Mouse (Mus musculus) hindbrain, postnatal 0 days (tissue): Measurements from ENCODE around the gene Zcchc14. TPM values are rescaled to one million over a fixed set of nuclear protein-coding genes. Genes with fewer than 3 reads are reported as not detected.

Source experiments
- ATAC-seq: fragments of 200-750 bp; cut with Nextera tagmentation; 2 replicates; pipeline ENCODE4 v1.8.0; 2017; ENCODE audit warnings: mild to moderate bottlenecking, moderate TSS enrichment, moderate library complexity
- DNase-seq: peaks from one replicate; pipeline ENCODE4 v3.0.0-alpha.2; 2015; ENCODE audit warnings: low spot score
- H3K27ac ChIP-seq: fragments of 300-500 bp; sonication (generic); 2 replicates; pipeline ENCODE4 v1.5.1; 2014; ENCODE audit warnings: mild to moderate bottlenecking
- H3K27me3 ChIP-seq: fragments of 300-500 bp; sonication (generic); 2 replicates; pipeline ENCODE4 v1.6.1; 2014; ENCODE audit warnings: low read length, mixed read lengths; ENCODE audit not compliant: insufficient read depth
- H3K36me3 ChIP-seq: fragments of 300-500 bp; sonication (generic); 2 replicates; pipeline ENCODE4 v1.6.1; 2014; ENCODE audit warnings: low read length, mixed read lengths; ENCODE audit not compliant: insufficient read depth
- H3K4me1 ChIP-seq: fragments of 300-500 bp; sonication (generic); 2 replicates; pipeline ENCODE4 v1.6.1; 2014; ENCODE audit warnings: antibody characterized with exemption, low read length, mixed read lengths; ENCODE audit not compliant: insufficient read depth
- H3K4me2 ChIP-seq: fragments of 300-500 bp; sonication (generic); 2 replicates; pipeline ENCODE4 v1.6.1; 2014; ENCODE audit warnings: low read depth, mild to moderate bottlenecking, low read length, moderate library complexity, mixed read lengths
- H3K4me3 ChIP-seq: fragments of 300-500 bp; sonication (generic); 2 replicates; pipeline ENCODE4 v1.5.1; 2014; ENCODE audit warnings: low read length
- H3K9ac ChIP-seq: fragments of 300-500 bp; sonication (generic); replicated peaks from 2 replicates; pipeline ENCODE4 v1.6.1; 2014; ENCODE audit warnings: mild to moderate bottlenecking, low read length, moderate library complexity, mixed read lengths
- H3K9me3 ChIP-seq: fragments of 300-500 bp; sonication (generic); 2 replicates; pipeline ENCODE4 v1.6.1; 2016; ENCODE audit warnings: low read length, mixed read lengths
- CTCF ChIP-seq: IDR thresholded peaks from 2 replicates; pipeline ENCODE4 v1.5.1; 2016; ENCODE audit warnings: antibody characterized with exemption, control low read depth, low read depth
- WGBS: fragments of 180-500 bp; shearing (Covaris S2); extraction: QIAGEN DNeasy Blood & Tissue Kit; methylation state at CpG from one replicate; pipeline ENCODE4 v1.1.7; 2014; 5-methylcytosine and 5-hydroxymethylcytosine counted together
- polyA plus RNA-seq: library from polyadenylated mRNA; unstranded; fragments of >200 nt; fragmentation: Nextera tagmentation; extraction: Ambion mirVana; gene quantifications from 2 replicates; pipeline ENCODE4 v1.2.1, GENCODE M21; 2015
- total RNA-seq: library from RNA; depleted of rRNA; stranded (reverse); fragments of >200 nt; gene quantifications from 2 replicates; pipeline ENCODE4 v1.2.3, GENCODE M21; 2014

Gene Zcchc14
- total and polyA plus RNA-seq, 2 experiments from 2014 or later: 14.3 to 66.4 TPM

DNA sequence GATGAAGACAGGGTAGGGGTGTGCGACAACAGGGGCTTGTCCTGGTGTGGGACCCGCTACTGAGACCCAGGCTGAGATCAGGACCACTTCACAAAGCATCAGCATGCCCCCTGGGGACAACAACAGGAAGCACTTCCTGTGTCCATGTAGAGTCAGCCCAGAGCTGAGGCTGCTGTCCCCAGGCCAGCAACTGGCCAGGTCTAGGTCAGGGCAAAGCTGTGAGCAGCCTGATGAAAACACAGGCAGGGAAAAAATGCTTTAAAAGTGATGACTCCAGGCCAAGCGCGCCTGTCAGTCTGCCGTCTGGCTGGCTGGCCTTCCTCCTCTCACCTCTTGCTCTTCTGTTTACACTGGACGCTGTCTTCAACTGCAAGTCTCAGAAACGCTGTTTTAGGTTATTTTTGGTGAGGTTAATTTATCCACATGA lies 21.0 kb downstream of the Zcchc14 start:
- H3K27ac ChIP-seq: no peak overlapping the region; the same call in 1 of the 2 replicates
- no peaks in the 10 kb centered on the region for H3K9me3 ChIP-seq
- H3K9ac ChIP-seq: no peak overlapping the region
- no peaks in the 10 kb centered on the region for H3K27me3 ChIP-seq
- DNase-seq: no peak
- no peak for TF ChIP-seq CTCF
- 62% methylated on average over 7 of the region's 7 CpGs for WGBS
- ATAC-seq: 0 out of 2 replicates have a peak, but pooled peaks have one; percentile 38
- H3K4me1 ChIP-seq: peaks cover 7% of the 10 kb centered on the region; the same call in 1 of the 2 replicates
- H3K4me2 ChIP-seq: no peak overlapping the region
- H3K4me3 ChIP-seq: no peak overlapping the region
- H3K36me3 ChIP-seq: no peaks in the 10 kb centered on the region

DNA sequence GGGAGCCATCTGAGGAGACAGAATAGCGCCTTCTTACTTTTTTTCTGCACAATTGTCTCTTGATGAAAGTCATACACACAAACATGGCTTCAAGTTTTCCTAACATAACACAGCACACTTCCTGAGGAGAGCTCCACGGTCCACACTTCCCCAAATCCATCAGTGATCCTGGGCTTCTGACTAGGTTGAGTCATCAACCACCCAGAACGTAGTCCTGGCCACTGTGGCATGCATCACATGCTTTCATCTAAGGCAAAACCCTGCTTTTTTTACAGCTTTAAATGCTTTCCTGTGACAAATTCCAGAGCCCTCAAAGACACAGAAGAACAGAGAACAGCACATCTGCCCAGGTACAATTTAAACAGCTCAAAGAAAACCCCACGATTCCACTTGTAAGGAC lies 24.0 kb downstream of the Zcchc14 start:
- H3K4me2 ChIP-seq: no peak overlapping the region
- no peak overlapping the region for H3K4me3 ChIP-seq
- peaks cover 13% of the 10 kb centered on the region; the same call in 1 of the 2 replicates for H3K4me1 ChIP-seq
- no peak for DNase-seq
- no peak for TF ChIP-seq CTCF
- no peaks in the 10 kb centered on the region for H3K9me3 ChIP-seq
- H3K27me3 ChIP-seq: no peaks in the 10 kb centered on the region
- H3K9ac ChIP-seq: no peak overlapping the region
- no peaks in the 10 kb centered on the region for H3K36me3 ChIP-seq
- 96% methylated on average over 4 of the region's 4 CpGs for WGBS
- no peak overlapping the region for H3K27ac ChIP-seq
- no peak for ATAC-seq

DNA sequence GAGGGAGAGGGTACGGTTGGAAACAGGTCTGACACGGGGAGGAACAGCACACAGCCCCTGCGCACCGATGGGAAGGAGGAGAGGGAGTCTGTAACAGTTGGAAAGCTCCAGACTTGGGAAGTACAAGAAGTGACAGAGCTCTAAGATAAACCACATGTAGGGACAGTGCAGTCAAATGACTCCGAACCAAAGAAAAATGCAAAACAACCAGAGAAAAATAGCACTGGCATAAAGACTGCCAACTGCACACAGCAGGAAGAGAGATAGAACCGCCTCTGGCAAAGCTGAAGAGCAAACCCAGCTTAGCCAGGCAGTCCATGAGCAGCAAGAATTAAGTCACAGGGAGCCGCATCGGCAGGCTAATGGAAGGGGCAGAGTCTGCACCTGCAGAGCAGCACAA lies 29.7 kb downstream of the Zcchc14 start:
- Histone ChIP-seq H3K27ac (no peak overlapping the region), H3K4me1 (peaks cover 27% of the 10 kb centered on the region)

DNA sequence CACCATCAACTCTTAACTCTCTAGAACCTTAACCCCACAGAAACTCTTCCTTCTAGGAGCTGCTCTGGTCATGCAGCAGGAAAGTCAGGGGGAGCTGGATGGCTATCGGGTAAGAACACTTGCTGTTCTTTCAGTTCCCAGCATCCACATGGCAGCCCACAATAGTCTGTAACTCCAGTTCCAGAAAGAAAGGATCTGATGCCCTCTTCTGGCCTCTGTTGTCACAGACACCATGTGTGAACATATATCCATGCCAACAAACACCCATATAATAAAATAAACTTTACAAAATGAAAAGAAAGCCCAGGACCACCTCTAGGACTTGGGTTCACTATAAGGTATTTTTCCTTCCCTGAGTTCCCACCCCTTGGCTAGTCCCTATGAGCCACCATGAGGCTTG lies 30.8 kb downstream of the Zcchc14 start:
- ATAC-seq (no peak), DNase-seq (peak; percentile 25)
- Histone ChIP-seq H3K4me2 (no peak overlapping the region), H3K4me3 (no peak overlapping the region), H3K9ac (no peak overlapping the region), H3K9me3 (no peaks in the 10 kb centered on the region), H3K27me3 (no peaks in the 10 kb centered on the region), H3K27ac (no peak overlapping the region), H3K4me1 (peaks cover 27% of the 10 kb centered on the region), H3K36me3 (no peaks in the 10 kb centered on the region; the same call in 1 of the 2 replicates)
- 43% methylated on average over 1 of the region's 1 CpGs for WGBS
- peak; percentile 37 for TF ChIP-seq CTCF

More for the DNA sequence above, 29.7 kb downstream of the Zcchc14 start:
- Histone ChIP-seq H3K9me3 (no peaks in the 10 kb centered on the region), H3K27me3 (no peaks in the 10 kb centered on the region), H3K36me3 (no peaks in the 10 kb centered on the region), H3K9ac (no peak overlapping the region), H3K4me3 (no peak overlapping the region), H3K4me2 (no peak overlapping the region)
- WGBS: 50% methylated on average over 8 of the region's 8 CpGs
- DNase-seq: no peak
- TF ChIP-seq CTCF: no peak
- no peak for ATAC-seq

DNA sequence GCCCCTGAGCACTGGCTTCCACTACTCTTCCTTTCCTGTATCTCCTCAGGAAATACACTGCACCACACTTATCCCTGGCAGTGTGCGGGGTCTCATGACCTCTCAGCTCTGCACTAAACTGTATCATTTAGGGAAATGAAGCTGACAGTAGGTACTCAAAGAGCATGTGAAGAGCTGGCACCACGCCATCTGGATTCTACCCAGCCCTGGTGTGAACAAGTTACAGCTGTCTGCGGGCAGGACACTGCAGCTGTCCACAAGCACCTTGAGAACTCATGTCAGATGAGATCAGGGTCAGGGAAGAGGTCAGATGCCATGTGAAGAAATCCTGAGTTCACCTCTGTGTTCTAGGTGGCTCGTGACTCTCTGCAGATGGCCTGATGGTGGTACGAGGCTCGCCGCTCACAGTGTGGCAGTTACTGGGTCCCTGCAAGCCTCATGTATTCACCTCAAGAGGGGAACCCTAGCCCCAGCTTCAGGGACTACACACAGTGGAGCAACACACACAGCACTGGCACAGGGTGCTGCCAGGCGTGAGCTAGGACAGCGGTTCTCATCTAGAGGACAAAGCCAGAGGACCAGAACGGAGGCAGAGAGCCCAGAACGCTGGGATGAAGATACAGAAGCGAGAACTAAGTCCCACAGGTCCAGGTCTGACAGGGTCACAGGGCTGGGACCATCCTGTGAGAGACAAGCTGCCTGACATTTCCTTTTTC lies 31.7 kb downstream of the Zcchc14 start:
- 77% methylated on average over 12 of the region's 12 CpGs for WGBS
- Histone ChIP-seq H3K9ac (no peak overlapping the region), H3K36me3 (no peaks in the 10 kb centered on the region; the same call in 1 of the 2 replicates), H3K27me3 (no peaks in the 10 kb centered on the region), H3K4me2 (no peak overlapping the region), H3K27ac (no peak overlapping the region), H3K4me3 (no peak overlapping the region), H3K4me1 (peaks cover 24% of the 10 kb centered on the region), H3K9me3 (no peaks in the 10 kb centered on the region)
- DNase-seq (peak; percentile 38), ATAC-seq (no peak)
- no peak for TF ChIP-seq CTCF

DNA sequence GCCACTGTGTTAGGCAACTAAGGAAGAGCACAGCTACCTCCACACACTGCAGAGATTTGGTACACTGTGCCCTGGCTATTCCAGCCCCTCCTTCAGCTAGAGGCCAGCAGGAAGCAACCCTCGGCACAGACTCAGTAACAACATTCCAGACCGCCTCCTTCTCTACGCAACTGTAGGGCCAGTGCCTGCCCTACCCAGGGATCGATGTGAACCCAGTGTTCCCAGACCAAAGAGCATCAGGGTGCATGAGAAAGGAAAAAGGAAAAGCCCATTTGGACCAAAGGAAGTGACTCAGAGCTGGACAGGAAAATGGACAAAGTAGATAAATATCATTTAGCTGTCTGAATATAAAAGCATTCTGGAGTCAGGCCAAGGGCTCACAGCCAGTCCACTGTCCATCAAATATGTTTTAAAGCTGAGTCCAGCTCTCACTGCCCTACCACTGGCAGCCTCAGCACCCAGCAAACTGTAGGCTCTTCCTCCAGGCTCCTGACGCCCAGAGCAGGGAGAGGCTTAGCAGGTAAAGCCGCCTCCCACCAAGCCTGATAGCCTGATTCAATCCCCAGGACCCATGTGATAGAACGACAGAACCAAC lies 33.2 kb downstream of the Zcchc14 start:
- Histone ChIP-seq H3K4me1 (peaks cover 20% of the 10 kb centered on the region), H3K9ac (no peak overlapping the region), H3K27ac (peak overlapping the region; percentile 42; the same call in 1 of the 2 replicates), H3K36me3 (no peaks in the 10 kb centered on the region; the same call in 1 of the 2 replicates), H3K4me3 (no peak overlapping the region), H3K27me3 (no peaks in the 10 kb centered on the region), H3K4me2 (no peak overlapping the region), H3K9me3 (no peaks in the 10 kb centered on the region)
- ATAC-seq: peak; percentile 77
- peak; percentile 53 for DNase-seq
- no peak for TF ChIP-seq CTCF
- WGBS: 40% methylated on average over 7 of the region's 7 CpGs

DNA sequence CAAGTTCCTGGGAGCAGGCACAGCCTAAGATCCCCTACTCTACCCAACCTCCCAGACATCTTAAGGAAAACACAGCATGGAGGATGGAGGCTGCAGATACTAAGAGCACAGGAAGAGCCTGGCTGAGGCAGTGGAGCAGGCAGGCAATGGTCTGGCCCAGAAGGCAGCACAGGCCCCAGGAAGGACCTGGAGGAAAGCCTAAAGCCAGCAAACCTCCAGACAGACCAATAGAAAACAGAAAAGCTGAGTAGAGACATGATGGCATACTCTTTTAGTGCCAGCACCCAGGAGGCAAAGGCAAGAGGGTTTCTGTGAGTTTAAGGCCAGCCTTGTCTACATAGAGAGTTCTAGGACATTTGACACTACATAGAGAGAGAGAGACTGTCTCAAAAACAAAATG lies 39.3 kb downstream of the Zcchc14 start:
- Histone ChIP-seq H3K9ac (no peak overlapping the region), H3K27me3 (no peaks in the 10 kb centered on the region), H3K4me3 (no peak overlapping the region), H3K9me3 (no peaks in the 10 kb centered on the region), H3K4me1 (no peaks in the 10 kb centered on the region), H3K4me2 (no peak overlapping the region), H3K27ac (no peak overlapping the region), H3K36me3 (peaks cover 9% of the 10 kb centered on the region; the same call in 1 of the 2 replicates)
- TF ChIP-seq CTCF: no peak
- DNase-seq (no peak), ATAC-seq (no peak)
